In genomic region chr1:90968649-90969048, GRCm38 (mm10) we compare ENCODE assay signal across 19 mouse cellular contexts. TPM values are rescaled to one million over a fixed set of nuclear protein-coding genes. Genes with fewer than 3 reads are reported as not detected.
DNase-seq lines count a peak whose midpoint lies in the region; ATAC-seq lines count a peak whose summit lies in the region.
"Had no signal": no experiment of that assay in that cellular context is flagged by ENCODE, and none has a peak within 500 bp of the region (broad histone marks: within the 10 kb centered on the region; RNA-seq: fewer than 3 reads in every experiment).

No protein-coding gene starts in this region.

- H3K9ac ChIP-seq in kidney, embryonic 15.5 days: no peak overlapping the region
- no peak overlapping the region for H3K9ac ChIP-seq in liver, embryonic 13.5 days

- no peaks in the 10 kb centered on the region for H3K36me3 ChIP-seq in kidney, embryonic 15.5 days
- H3K36me3 ChIP-seq in liver, embryonic 13.5 days: no peaks in the 10 kb centered on the region
- no peaks in the 10 kb centered on the region for H3K36me3 ChIP-seq in forebrain, embryonic 10.5 days (replicated peaks)
- H3K36me3 ChIP-seq: heart, embryonic 15.5 days; midbrain, embryonic 10.5 days had no signal

- peak overlapping the region; percentile 44 for H3K4me2 ChIP-seq in kidney, embryonic 15.5 days
- peak overlapping the region; percentile 38 for H3K4me2 ChIP-seq in liver, embryonic 13.5 days

- no peak for DNase-seq in kidney, adult 8-10 months
- peak; percentile 4 for DNase-seq in urinary bladder, postnatal 10 days (ENCODE audit: low spot score)
- no peak for DNase-seq in urinary bladder, postnatal 25 days (ENCODE audit: low spot score)
- no peak for DNase-seq in liver, embryonic 13.5 days
- DNase-seq in forebrain, embryonic 10.5 days (ENCODE audit: extremely low spot score, low spot score): no peak
- DNase-seq in adrenal gland, adult 8-10 months: no peak
- DNase-seq: cerebellum, adult 11-12 months; lung, adult 18-20 months had no signal

- H3K27me3 ChIP-seq in kidney, embryonic 15.5 days: peaks cover 14% of the 10 kb centered on the region
- H3K27me3 ChIP-seq in liver, embryonic 13.5 days: no peaks in the 10 kb centered on the region
- H3K27me3 ChIP-seq in forebrain, embryonic 10.5 days (ENCODE audit: poor library complexity, severe bottlenecking): peaks cover 26% of the 10 kb centered on the region
- H3K27me3 ChIP-seq: heart, embryonic 15.5 days had no signal

- H3K4me3 ChIP-seq in kidney, embryonic 15.5 days (replicated peaks): no peak overlapping the region
- H3K4me3 ChIP-seq in liver, embryonic 13.5 days (replicated peaks): peak overlapping the region; percentile 38; the same call in 1 of the 2 replicates
- no peak overlapping the region for H3K4me3 ChIP-seq in forebrain, embryonic 10.5 days
- H3K4me3 ChIP-seq: midbrain, embryonic 10.5 days had no signal

- peak overlapping the region; percentile 80; the same call in 1 of the 2 replicates for H3K27ac ChIP-seq in kidney, embryonic 15.5 days
- H3K27ac ChIP-seq in liver, embryonic 13.5 days: no peak overlapping the region
- no peak overlapping the region for H3K27ac ChIP-seq in forebrain, embryonic 10.5 days
- H3K27ac ChIP-seq: midbrain, embryonic 10.5 days had no signal

- WGBS in kidney, embryonic 15.5 days: 80% methylated on average over 4 of the region's 4 CpGs
- WGBS in liver, embryonic 13.5 days (ENCODE audit: insufficient replicate concordance): 41% methylated on average over 4 of the region's 4 CpGs
- 81% methylated on average over 4 of the region's 4 CpGs for WGBS in forebrain, embryonic 10.5 days

- no peak for ATAC-seq in kidney, embryonic 15.5 days (replicated peaks; ENCODE audit: low FRiP score)
- ATAC-seq in liver, embryonic 13.5 days (ENCODE audit: low read depth): no peak
- ATAC-seq: CD4-positive, CD25-positive, alpha-beta regulatory T cell, adult 4 months; hindbrain, embryonic 16.5 days had no signal

- H3K9me3 ChIP-seq in kidney, embryonic 15.5 days (replicated peaks): no peaks in the 10 kb centered on the region
- no peaks in the 10 kb centered on the region for H3K9me3 ChIP-seq in liver, embryonic 13.5 days (replicated peaks)
- no peaks in the 10 kb centered on the region for H3K9me3 ChIP-seq in forebrain, embryonic 10.5 days
- H3K9me3 ChIP-seq: heart, embryonic 15.5 days; midbrain, embryonic 10.5 days had no signal

- peaks cover 29% of the 10 kb centered on the region for H3K4me1 ChIP-seq in kidney, embryonic 15.5 days
- H3K4me1 ChIP-seq in liver, embryonic 13.5 days (replicated peaks): peaks cover 20% of the 10 kb centered on the region; the same call in 1 of the 2 replicates
- H3K4me1 ChIP-seq in forebrain, embryonic 10.5 days: peaks cover 24% of the 10 kb centered on the region

RNA-seq across cellular contexts. Expression of gene Rab17, which starts 0.8 kb away (rescaled TPM):
- 8.3 and 9.6 TPM in 2 replicates for polyA plus RNA-seq in kidney, embryonic 15.5 days (2015; fragmentation: Nextera tagmentation; extraction: Ambion mirVana)
- polyA plus RNA-seq in liver, embryonic 13.5 days (2015; fragmentation: Nextera tagmentation; extraction: Ambion mirVana): 3.8 TPM in 2 replicates
- polyA plus RNA-seq in forebrain, embryonic 10.5 days (2016; fragmentation: Nextera tagmentation; extraction: Ambion mirVana): 0.10 and 0.22 TPM in 2 replicates
- total RNA-seq in adrenal gland, adult 8-10 months (2022): not detected
- total RNA-seq: gastrocnemius, adult 8-10 months; left cerebral cortex, adult 18-20 months; neutrophil, adult 5-6 weeks had no signal
- polyA plus RNA-seq: CD4-positive, CD25-positive, alpha-beta regulatory T cell, adult 4 months; midbrain, embryonic 10.5 days had no signal

RNA-seq across cellular contexts. Expression of gene Prlh, which starts 15.7 kb away (rescaled TPM):
- polyA plus RNA-seq in kidney, embryonic 15.5 days (2015; fragmentation: Nextera tagmentation; extraction: Ambion mirVana): not detected in 2 replicates
- 0.50 TPM in 1 of 2 replicates, not detected in the other for polyA plus RNA-seq in liver, embryonic 13.5 days (2015; fragmentation: Nextera tagmentation; extraction: Ambion mirVana)
- polyA plus RNA-seq in forebrain, embryonic 10.5 days (2016; fragmentation: Nextera tagmentation; extraction: Ambion mirVana): not detected in 2 replicates
- total RNA-seq in adrenal gland, adult 8-10 months (2022): not detected
- total RNA-seq: gastrocnemius, adult 8-10 months; left cerebral cortex, adult 18-20 months; neutrophil, adult 5-6 weeks had no signal
- polyA plus RNA-seq: CD4-positive, CD25-positive, alpha-beta regulatory T cell, adult 4 months; embryonic facial prominence, embryonic 14.5 days; forebrain, embryonic 14.5 days; heart, embryonic 15.5 days; hindbrain, embryonic 16.5 days; midbrain, embryonic 10.5 days; spleen, adult 2 months had no signal

RNA-seq across cellular contexts. Expression of gene Lrrfip1, which starts 29.9 kb away (rescaled TPM):
- 42.6 and 43.9 TPM in 2 replicates for polyA plus RNA-seq in kidney, embryonic 15.5 days (2015; fragmentation: Nextera tagmentation; extraction: Ambion mirVana)
- 12.9 and 15.9 TPM in 2 replicates for polyA plus RNA-seq in liver, embryonic 13.5 days (2015; fragmentation: Nextera tagmentation; extraction: Ambion mirVana)
- polyA plus RNA-seq in forebrain, embryonic 10.5 days (2016; fragmentation: Nextera tagmentation; extraction: Ambion mirVana): 25.1 and 26.4 TPM in 2 replicates
- total RNA-seq in adrenal gland, adult 8-10 months (2022): 10 to 100 TPM; 50.3 to 77.4 (median 59.8) TPM

RNA-seq across cellular contexts. Expression of gene Mlph, which starts 53.8 kb away (rescaled TPM):
- 0.38 and 0.48 TPM in 2 replicates for polyA plus RNA-seq in kidney, embryonic 15.5 days (2015; fragmentation: Nextera tagmentation; extraction: Ambion mirVana)
- polyA plus RNA-seq in liver, embryonic 13.5 days (2015; fragmentation: Nextera tagmentation; extraction: Ambion mirVana): 0.07 TPM in 1 of 2 replicates, not detected in the other
- polyA plus RNA-seq in forebrain, embryonic 10.5 days (2016; fragmentation: Nextera tagmentation; extraction: Ambion mirVana): 0.06 and 0.17 TPM in 2 replicates
- 1 to 10 TPM; 3.8 to 7.5 (median 5.4) TPM for total RNA-seq in adrenal gland, adult 8-10 months (2022)
- total RNA-seq: neutrophil, adult 5-6 weeks had no signal
- polyA plus RNA-seq: CD4-positive, CD25-positive, alpha-beta regulatory T cell, adult 4 months had no signal
